Mouse (Mus musculus): ENCODE data around the gene Rab20.

GRCm38 (mm10) chr8:11486142-11486541 lies 7.6 kb upstream of the Rab20 start:
- TF ChIP-seq CTCF (IDR thresholded peaks at IDR 0.05; ENCODE audit: low read depth, low read length) (peak; percentile 87), POLR2A (IDR thresholded peaks at IDR 0.05; ENCODE audit: extremely low read depth, insufficient read depth, low read length) (no peak)

Measured in liver, adult 2 months (tissue).